Comparison of ENCODE assay signal across 14 mouse cellular contexts in genomic region chr10:43006534-43006933, GRCm38 (mm10).
DNase-seq lines count a peak whose midpoint lies in the region; TF ChIP-seq lines count a peak whose summit lies in the region.
"Had no signal": no experiment of that assay in that cellular context is flagged by ENCODE, and none has a peak within 500 bp of the region (broad histone marks: within the 10 kb centered on the region; RNA-seq: fewer than 3 reads in every experiment).

No protein-coding gene starts in this region.

- peak overlapping the region; percentile 48; the same call in 1 of the 2 replicates for H3K27ac ChIP-seq in layer of hippocampus, adult 2 months
- H3K27ac ChIP-seq in embryonic facial prominence, embryonic 10.5 days (replicated peaks): no peak overlapping the region
- H3K27ac ChIP-seq: embryonic facial prominence, embryonic 12.5 days; hindbrain, embryonic 13.5 days; limb, embryonic 10.5 days; liver, embryonic 14.5 days had no signal

- 0 out of 2 replicates have a peak, but pooled peaks cover 5% of the 10 kb centered on the region for H3K36me3 ChIP-seq in embryonic facial prominence, embryonic 10.5 days (replicated peaks)

- peak; percentile 74 for DNase-seq in gastrocnemius, adult 18-20 months (ENCODE audit: low spot score)
- no peak for DNase-seq in gastrocnemius, postnatal 4 days (ENCODE audit: low spot score in 2 of 2)
- DNase-seq in layer of hippocampus, adult 2 months (ENCODE audit: low spot score in 2 of 2): no peak
- no peak for DNase-seq in layer of hippocampus, adult 9-10 months (ENCODE audit: low spot score)
- peak; percentile 68 for DNase-seq in gastrocnemius, postnatal 25 days
- DNase-seq in heart, postnatal 4 days: peak; percentile 53
- no peak for DNase-seq in embryonic facial prominence, embryonic 10.5 days (ENCODE audit: low spot score)
- DNase-seq in thymus, postnatal 4 days: no peak
- DNase-seq: kidney, adult 18-20 months; kidney, postnatal 36 days had no signal

- WGBS in embryonic facial prominence, embryonic 10.5 days: 91% methylated on average over 4 of the region's 4 CpGs

- H3K27me3 ChIP-seq in embryonic facial prominence, embryonic 10.5 days (replicated peaks; ENCODE audit: low read depth, poor library complexity, severe bottlenecking): peaks cover 6% of the 10 kb centered on the region
- H3K27me3 ChIP-seq: embryonic facial prominence, embryonic 12.5 days; hindbrain, embryonic 13.5 days had no signal

- H3K9me3 ChIP-seq in embryonic facial prominence, embryonic 10.5 days: no peaks in the 10 kb centered on the region
- H3K9me3 ChIP-seq: embryonic facial prominence, embryonic 12.5 days; hindbrain, embryonic 13.5 days; limb, embryonic 10.5 days had no signal

- peaks cover 49% of the 10 kb centered on the region for H3K4me1 ChIP-seq in embryonic facial prominence, embryonic 10.5 days

- peak; percentile 60 for TF ChIP-seq CTCF in layer of hippocampus, adult 2 months (conservative IDR thresholded peaks at IDR 0.05)

- H3K4me3 ChIP-seq in layer of hippocampus, adult 2 months: no peak overlapping the region
- no peak overlapping the region for H3K4me3 ChIP-seq in embryonic facial prominence, embryonic 10.5 days
- H3K4me3 ChIP-seq: embryonic facial prominence, embryonic 12.5 days; hindbrain, embryonic 13.5 days; limb, embryonic 10.5 days had no signal

Comparison
In these comparisons a context has a peak if more than half of its experiments do, and no peak if none do; other contexts are left out.
1. DNase-seq: peak in gastrocnemius, adult 18-20 months (single experiment), gastrocnemius, postnatal 25 days (single experiment) and heart, postnatal 4 days (single experiment); none in gastrocnemius, postnatal 4 days (0 of 2), layer of hippocampus, adult 2 months (0 of 2), layer of hippocampus, adult 9-10 months (single experiment), embryonic facial prominence, embryonic 10.5 days (single experiment) and thymus, postnatal 4 days (single experiment).